Mouse (Mus musculus): Measurements from ENCODE around the gene Kirrel3. TPM values are rescaled to one million over a fixed set of nuclear protein-coding genes. Genes with fewer than 3 reads are reported as not detected.

Kirrel3 gene
- total RNA-seq, 2 experiments from 2014 or later, result 0.61 to 0.77 TPM

DNA sequence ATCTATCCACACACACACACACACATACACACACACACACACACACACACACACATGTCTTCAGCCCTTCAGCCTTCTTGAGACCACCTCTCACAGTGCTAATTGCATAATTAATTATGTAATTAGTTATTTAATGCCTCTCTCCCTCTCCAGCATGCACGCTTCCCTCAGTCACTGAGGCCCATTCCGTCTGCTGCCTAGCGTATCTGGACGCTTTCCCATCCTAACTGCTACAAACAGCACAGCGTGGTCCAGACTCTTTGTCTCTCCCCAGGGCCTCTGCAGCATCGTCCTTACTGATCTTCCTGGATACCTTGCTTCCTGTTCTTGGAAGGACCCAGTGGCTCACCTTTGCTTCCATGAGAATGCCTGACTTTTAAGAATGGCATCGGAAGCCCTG, 270.4 kb downstream of the Kirrel3 start:
- TF ChIP-seq CTCF (IDR thresholded peaks at IDR 0.05), result no peak
- no peak overlapping the region for H3K27ac ChIP-seq
- no peak overlapping the region for H3K4me3 ChIP-seq
- intact Hi-C loops (cut with DNase I), result no loop called here
- no peak for DNase-seq

DNA sequence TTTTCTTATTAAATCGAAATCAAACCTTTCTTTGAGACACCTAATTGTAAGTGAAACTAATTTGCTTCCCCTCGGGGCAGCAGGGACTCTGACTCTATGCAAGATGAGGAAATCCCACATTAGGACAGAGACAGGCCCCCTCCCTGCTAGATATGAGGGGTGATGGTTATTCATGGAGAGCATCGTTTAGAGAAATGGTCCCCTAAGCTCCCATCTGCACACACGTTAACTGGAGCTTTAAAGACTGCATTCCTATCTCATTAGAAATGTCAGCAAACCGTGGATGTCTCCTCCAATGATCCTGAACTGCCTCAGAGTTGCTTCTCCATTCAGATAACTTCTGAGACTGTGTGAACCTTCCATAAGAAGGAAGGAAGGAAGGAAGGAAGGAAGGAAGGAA, 273.2 kb downstream of the Kirrel3 start:
- DNase-seq, result no peak
- no peak overlapping the region for H3K27ac ChIP-seq
- no peak overlapping the region for H3K4me3 ChIP-seq
- intact Hi-C loops (cut with DNase I), result no loop called here
- TF ChIP-seq CTCF (IDR thresholded peaks at IDR 0.05), result no peak

DNA sequence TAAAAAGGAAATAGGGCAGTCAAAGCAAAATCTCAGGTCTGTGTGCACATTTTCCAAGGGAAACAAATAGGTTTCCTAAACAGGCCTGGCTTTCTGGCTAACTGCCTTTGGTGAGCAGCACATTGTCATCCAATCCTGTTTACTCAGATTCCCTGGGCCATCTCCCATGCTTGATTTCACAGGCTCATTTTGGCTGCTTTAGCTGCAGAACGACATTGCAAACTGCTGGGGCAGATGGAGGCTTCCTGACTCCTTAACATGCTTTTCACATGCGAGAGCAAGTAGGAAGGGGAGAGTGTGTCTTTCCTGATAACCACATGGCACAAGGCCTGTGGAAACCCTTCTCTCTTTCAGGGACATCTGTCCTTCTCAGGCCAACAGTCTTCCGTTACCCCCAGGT, 274.8 kb downstream of the Kirrel3 start:
- DNase-seq, result no peak
- Histone ChIP-seq H3K4me3 (no peak overlapping the region), H3K27ac (no peak overlapping the region)
- intact Hi-C loops (cut with DNase I), result no loop called here
- no peak for TF ChIP-seq CTCF (IDR thresholded peaks at IDR 0.05)

DNA sequence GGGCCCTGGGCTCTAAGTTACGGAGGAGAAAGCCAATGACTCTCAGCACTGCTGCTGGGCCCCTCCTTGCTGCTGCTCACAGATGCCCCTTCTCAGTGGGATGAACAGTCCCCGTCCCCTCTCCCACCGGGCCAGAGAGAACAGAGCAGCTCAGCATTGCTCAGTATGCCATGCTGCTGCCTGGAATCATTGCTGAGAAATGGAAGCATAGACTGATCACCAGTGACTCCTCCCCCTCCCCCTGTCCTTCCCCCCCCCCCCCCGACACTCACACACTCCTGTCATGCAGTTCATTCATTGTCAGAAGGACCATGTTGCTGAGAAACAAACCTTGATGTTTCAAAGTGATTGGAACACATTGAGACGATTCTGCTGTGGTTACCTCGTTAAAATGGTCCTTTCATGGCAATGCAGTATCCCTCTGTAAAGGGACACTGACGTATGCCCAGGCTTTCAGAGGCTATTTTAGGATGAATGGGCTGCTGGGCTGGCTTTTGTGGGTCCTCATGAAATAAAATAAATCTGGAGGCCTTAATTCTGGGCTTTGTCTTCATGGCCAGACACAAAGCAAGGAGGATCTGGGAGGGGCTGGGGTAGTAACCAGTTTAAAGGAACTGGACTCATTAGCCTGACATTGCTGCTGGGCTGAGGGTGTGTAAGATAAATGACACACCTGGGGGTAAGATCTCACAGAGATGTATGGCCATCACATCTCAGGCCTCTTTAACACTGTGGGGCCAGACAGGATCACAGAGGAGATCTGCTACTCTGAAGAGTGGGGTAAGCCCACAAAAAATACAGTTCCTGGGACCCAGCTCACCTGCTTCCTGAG, 281.3 kb downstream of the Kirrel3 start:
- no peak for TF ChIP-seq CTCF (IDR thresholded peaks at IDR 0.05)
- Histone ChIP-seq H3K4me3 (no peak overlapping the region), H3K27ac (no peak overlapping the region)
- intact Hi-C loops (cut with DNase I), result no loop called here
- no peak for DNase-seq

DNA sequence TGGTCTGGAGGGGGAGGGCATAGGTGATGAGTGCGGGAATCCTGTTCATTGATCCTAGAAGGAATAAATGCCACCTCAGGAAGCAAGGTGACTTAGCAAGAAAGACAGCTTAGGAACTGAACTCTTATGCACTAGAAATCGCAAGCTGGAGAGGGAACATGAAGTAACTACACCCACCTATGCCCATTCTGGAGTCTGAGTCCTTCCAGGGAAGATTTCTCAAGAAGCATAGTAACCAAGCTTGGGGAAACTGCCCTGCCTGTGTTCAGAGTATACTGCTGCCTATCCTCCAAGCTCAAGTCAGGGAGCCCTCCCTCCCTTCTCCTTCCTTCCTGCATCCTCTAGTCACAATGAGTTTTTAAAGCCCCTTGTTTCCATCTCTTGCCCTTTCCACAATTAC, 283.3 kb downstream of the Kirrel3 start:
- no peak for DNase-seq
- TF ChIP-seq CTCF (IDR thresholded peaks at IDR 0.05), result no peak
- no peak overlapping the region for H3K4me3 ChIP-seq
- intact Hi-C loops (cut with DNase I), result no loop called here
- H3K27ac ChIP-seq, result no peak overlapping the region

DNA sequence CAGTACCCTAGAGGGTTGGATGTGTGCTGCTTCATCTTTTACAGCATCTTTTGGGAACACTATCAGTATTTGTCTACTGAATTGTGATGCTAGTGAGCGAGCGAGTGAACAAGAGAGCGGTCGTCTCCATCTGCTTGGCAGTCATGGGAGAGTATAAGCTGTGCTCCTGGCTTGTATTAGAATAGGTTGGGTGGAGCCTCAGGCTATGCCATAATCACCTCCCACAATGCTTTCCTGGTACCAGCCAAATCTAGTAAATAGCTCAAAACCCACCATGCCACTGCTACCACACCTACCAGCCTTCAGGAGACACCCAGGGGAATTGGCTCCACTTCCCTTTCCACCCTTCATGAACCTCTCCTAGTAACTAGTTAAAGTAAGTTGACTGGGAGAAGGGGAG, 285.3 kb downstream of the Kirrel3 start:
- Histone ChIP-seq H3K4me3 (no peak overlapping the region), H3K27ac (no peak overlapping the region)
- DNase-seq, result no peak
- TF ChIP-seq CTCF (IDR thresholded peaks at IDR 0.05), result no peak
- intact Hi-C loops (cut with DNase I), result no loop called here

DNA sequence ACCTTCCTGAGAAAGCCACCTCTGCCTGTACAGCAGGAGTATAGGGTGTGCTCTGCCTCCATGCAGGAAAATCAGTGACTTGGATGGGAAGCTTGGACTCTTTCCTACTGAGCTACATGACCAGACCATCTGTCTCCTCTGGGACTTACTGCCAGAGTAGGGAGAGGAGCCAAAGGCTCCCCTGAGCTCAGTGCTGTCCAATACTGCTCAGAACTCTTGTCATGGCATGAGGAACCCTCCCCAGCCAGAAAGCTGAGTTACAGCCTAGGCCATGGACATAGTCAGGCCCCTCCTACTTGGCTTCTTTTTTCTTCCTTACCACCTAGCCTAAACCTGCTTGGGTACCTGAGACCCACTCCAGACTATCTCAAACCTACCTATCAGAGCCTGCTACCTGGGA, 285.7 kb downstream of the Kirrel3 start:
- no peak for DNase-seq
- Histone ChIP-seq H3K27ac (no peak overlapping the region), H3K4me3 (no peak overlapping the region)
- intact Hi-C loops (cut with DNase I), result no loop called here
- TF ChIP-seq CTCF (IDR thresholded peaks at IDR 0.05), result no peak

DNA sequence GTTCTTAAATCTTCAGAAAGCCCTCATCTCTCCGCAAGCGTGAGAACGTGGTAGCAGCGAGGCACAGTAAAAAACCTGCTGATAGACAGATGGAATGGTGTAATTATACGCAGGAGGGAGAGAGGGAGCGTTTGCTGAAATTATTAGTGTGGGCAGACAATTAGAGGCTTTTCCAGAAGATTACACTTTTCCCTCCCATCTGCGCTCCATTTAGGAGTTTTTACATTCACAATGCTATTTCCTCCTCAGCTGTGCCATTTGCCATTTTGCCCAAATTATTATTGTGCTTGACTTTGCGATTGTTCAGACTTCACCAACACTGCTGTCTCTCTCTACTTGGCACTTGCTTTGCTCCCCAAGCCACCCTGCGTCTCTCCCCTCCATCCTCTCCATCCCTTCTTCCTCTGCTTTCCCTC, 286.3 kb downstream of the Kirrel3 start:
- TF ChIP-seq CTCF (IDR thresholded peaks at IDR 0.05), result no peak
- intact Hi-C loops (cut with DNase I), result no loop called here
- DNase-seq, result no peak
- Histone ChIP-seq H3K27ac (no peak overlapping the region), H3K4me3 (no peak overlapping the region)

DNA sequence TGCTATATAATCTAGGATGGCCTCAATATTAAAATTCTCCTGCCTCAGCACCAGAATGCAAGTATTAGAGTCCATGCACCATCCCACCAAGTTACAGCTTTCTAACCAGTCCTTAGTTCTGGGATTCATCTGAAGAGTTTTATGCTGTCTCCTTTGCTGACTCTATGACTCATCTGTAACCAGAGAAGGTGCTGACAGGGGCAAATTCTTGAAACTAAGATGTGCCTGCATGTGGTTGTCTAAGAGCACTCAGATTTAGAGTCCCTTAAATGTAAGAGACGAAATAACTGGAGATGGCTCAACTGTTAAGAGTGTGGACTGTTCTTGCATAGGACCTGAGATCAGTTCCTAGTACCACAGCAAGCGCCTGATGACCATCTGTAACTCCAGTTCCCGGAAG, 295.7 kb downstream of the Kirrel3 start:
- intact Hi-C loops (cut with DNase I), result no loop called here
- no peak overlapping the region for H3K27ac ChIP-seq
- TF ChIP-seq CTCF (IDR thresholded peaks at IDR 0.05), result no peak

DNA sequence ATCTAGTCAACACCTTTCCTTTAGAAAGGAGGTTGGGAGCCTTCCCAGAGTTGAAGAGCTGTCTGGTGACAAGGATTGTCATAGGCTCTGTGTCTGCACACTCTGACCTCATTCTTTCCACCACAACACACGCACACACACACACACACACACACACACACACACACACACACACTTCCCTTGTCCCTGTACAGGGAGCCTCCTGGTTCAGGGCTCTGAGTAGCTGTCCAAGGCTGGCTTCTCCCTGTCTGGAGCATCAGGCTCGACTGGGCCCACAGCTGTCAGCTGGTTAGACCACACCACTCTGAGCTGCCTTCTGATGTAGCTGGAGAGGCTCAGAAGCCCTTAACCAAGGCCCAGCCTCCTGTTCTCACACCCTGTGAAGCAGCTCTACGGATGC, 302.2 kb downstream of the Kirrel3 start:
- no peak overlapping the region for H3K4me3 ChIP-seq
- intact Hi-C loops (cut with DNase I), result no loop called here
- DNase-seq, result no peak
- no peak for TF ChIP-seq CTCF (IDR thresholded peaks at IDR 0.05)
- H3K27ac ChIP-seq, result no peak overlapping the region

More for the DNA sequence above, 295.7 kb downstream of the Kirrel3 start:
- H3K4me3 ChIP-seq, result no peak overlapping the region
- no peak for DNase-seq

DNA sequence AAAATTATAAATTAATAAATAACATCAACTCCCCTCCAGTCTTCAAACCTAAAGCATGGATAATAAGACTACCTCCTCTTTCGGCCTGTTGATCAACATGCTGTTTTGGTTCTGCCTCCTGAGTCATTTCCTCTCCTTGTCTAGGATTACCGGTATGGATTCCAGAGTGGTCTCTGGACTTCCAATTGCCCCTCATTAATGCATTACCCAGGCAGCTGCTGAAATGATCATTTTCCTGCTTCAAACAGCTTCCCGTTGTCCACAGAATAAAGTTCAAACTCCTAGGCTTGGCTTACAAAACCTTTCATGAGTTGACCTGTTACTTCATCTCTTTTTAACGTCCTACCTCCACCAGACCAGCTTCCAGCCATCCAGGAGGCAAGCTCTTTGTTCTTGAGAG, 309.5 kb downstream of the Kirrel3 start:
- no peak for DNase-seq
- peak overlapping the region; percentile 74 for H3K27ac ChIP-seq
- no peak for TF ChIP-seq CTCF (IDR thresholded peaks at IDR 0.05)
- intact Hi-C loops (cut with DNase I), result no loop called here
- no peak overlapping the region for H3K4me3 ChIP-seq

DNA sequence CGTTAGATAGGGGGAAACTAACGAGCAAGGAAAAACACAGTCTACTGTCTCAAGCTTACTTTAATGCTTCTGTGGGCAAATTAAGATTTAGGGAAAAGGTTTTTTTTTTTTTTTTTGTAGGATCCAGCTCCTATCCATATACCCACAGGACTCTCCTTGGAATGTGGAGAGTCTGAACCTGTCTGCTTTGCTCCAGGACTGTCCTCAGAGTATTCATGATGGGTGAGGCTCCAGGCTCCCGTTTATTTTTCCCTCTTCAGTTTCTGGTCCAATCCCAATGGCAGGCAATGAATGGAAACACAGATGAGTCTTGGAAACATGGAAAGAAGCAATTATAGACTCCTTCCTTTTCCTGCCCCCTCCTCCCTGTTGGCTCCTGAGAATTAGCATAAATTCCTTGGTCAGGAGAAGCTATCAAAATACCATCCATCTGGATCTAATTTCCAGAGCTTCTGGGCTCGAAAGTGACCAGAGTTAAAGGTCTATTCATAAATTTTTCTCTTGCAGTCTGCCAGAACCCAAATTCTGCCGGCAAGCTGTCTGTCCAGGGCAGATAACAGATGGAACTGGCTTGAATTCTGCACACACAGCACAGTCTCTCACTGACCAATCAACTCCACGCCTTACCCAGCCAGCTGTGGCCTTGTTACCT, 312.1 kb downstream of the Kirrel3 start:
- TF ChIP-seq CTCF (IDR thresholded peaks at IDR 0.05), result no peak
- H3K27ac ChIP-seq, result peak overlapping the region; percentile 62
- DNase-seq, result peak; percentile 23
- intact Hi-C loops (cut with DNase I), result no loop called here
- H3K4me3 ChIP-seq, result no peak overlapping the region

DNA sequence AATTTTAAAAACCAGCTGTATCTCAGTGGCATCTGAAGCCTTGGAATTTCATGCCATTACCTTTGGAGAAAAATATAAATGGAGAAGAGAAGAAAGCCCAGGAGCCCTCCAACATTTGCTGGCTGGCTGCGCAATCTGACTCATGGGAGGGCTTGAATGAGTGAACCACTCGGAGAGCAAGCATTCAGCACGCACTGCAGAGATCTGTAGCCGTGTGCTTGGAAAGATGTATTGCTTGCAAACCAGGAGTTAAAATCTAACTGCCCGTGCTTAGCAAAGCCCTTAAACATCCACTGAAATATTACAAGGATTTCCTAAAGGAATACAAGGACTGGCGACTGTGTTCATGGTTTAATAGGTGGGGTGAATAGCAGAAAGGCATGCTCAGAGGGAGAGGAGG, 316.0 kb downstream of the Kirrel3 start:
- Histone ChIP-seq H3K4me3 (no peak overlapping the region), H3K27ac (no peak overlapping the region)
- TF ChIP-seq CTCF (IDR thresholded peaks at IDR 0.05), result no peak
- intact Hi-C loops (cut with DNase I), result no loop called here
- DNase-seq, result no peak

DNA sequence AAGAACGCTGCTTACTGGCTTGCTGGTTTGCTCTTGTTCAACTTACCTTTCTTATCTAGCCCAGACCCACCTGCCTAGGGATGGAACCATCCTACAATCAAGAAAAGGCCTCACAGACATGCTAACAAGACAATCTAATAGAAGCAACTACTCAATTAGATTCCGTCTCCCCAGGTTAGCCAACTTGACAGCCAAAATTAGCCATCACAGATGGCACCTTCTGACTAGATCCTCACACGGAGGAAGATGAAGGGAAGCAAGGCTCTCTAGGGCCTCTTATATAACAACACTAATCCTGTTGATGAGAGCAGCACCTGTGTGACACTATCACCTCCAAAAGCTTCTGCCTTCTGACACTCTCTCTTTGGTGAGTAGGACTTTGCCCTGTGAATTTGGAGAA, 321.2 kb downstream of the Kirrel3 start:
- intact Hi-C loops (cut with DNase I), result no loop called here
- H3K4me3 ChIP-seq, result no peak overlapping the region
- no peak for TF ChIP-seq CTCF (IDR thresholded peaks at IDR 0.05)
- no peak overlapping the region for H3K27ac ChIP-seq
- DNase-seq, result no peak
